Comparison of ENCODE assay signal across 27 mouse cellular contexts in genomic region chr6:104885829-104886228, GRCm38 (mm10).
A peak's percentile ranks its signal among the peaks of the same experiment; 100 is the strongest.
DNase-seq lines count a peak whose midpoint lies in the region; ATAC-seq and TF ChIP-seq lines count a peak whose summit lies in the region.
"Had no signal": no experiment of that assay in that cellular context is flagged by ENCODE, and none has a peak within 500 bp of the region (broad histone marks: within the 10 kb centered on the region; RNA-seq: fewer than 3 reads in every experiment).

No protein-coding gene starts in this region.

- H3K27me3 ChIP-seq in forebrain, embryonic 14.5 days (replicated peaks; ENCODE audit: control insufficient read depth, insufficient read depth, low read length), result no peaks in the 10 kb centered on the region
- H3K27me3 ChIP-seq: CH12.LX; embryonic facial prominence, embryonic 13.5 days; embryonic facial prominence, embryonic 15.5 days; forebrain, embryonic 13.5 days; Patski had no signal

- H3K4me2 ChIP-seq in forebrain, embryonic 14.5 days (ENCODE audit: low read length), result no peak overlapping the region
- H3K4me2 ChIP-seq: embryonic facial prominence, embryonic 13.5 days; embryonic facial prominence, embryonic 15.5 days; forebrain, embryonic 13.5 days had no signal

- H3K9me3 ChIP-seq in forebrain, embryonic 14.5 days (replicated peaks; ENCODE audit: control insufficient read depth, low read length), result no peaks in the 10 kb centered on the region
- H3K9me3 ChIP-seq: embryonic facial prominence, embryonic 13.5 days; embryonic facial prominence, embryonic 15.5 days; forebrain, embryonic 13.5 days; G1E had no signal

- no peaks in the 10 kb centered on the region for H3K36me3 ChIP-seq in forebrain, embryonic 14.5 days (ENCODE audit: control insufficient read depth, insufficient read depth, low read length)
- H3K36me3 ChIP-seq: embryonic facial prominence, embryonic 13.5 days; embryonic facial prominence, embryonic 15.5 days; G1E had no signal

- ATAC-seq in frontal cortex, adult (ENCODE audit: low TSS enrichment), result peak; percentile 97
- ATAC-seq in forebrain, embryonic 14.5 days, result no peak
- ATAC-seq: activated CD4-positive, CD25-positive, alpha-beta regulatory T cell, adult 4 months; CD4-positive, CD25-positive, alpha-beta regulatory T cell, adult 4 months; forebrain, embryonic 13.5 days; forebrain, embryonic 16.5 days; Patski had no signal

- intact Hi-C loops in left cerebral cortex, postnatal 14 days (cut with DNase I), result no loop called here
- intact Hi-C loops in left cerebral cortex, adult 2 months (cut with DNase I), result no loop called here

- DNase-seq in frontal cortex, postnatal 14 days (ENCODE audit: low spot score in 2 of 2), result no peak
- DNase-seq in left cerebral cortex, postnatal 14 days (ENCODE audit: low spot score in 2 of 2), result peak; percentile 2 to 6
- no peak for DNase-seq in left cerebral cortex, adult 2 months (ENCODE audit: extremely low spot score in 1 of 2, low spot score in 2 of 2)
- DNase-seq in right cerebral cortex, adult 18-20 months, result peak; percentile 8
- DNase-seq in right cerebral cortex, postnatal 10 days (ENCODE audit: low spot score in 2 of 2), result no peak
- DNase-seq in forebrain, embryonic 14.5 days (ENCODE audit: low spot score), result no peak
- DNase-seq: adrenal gland, adult 8-10 months; adrenal gland, postnatal 14 days; adrenal gland, postnatal 36 days; B cell, adult 2 months; cerebellum, adult 11 months; cerebellum, adult 18-20 months; cerebellum, adult 8-10 months; cerebellum, adult 9-11 months; cerebellum, postnatal 14 days; cerebellum, postnatal 36 days; embryo, embryonic 11 days had no signal

- no peak overlapping the region for H3K27ac ChIP-seq in left cerebral cortex, adult 2 months
- H3K27ac ChIP-seq in forebrain, embryonic 14.5 days (ENCODE audit: low read depth, low read length), result no peak overlapping the region
- H3K27ac ChIP-seq: embryonic facial prominence, embryonic 13.5 days; embryonic facial prominence, embryonic 15.5 days; forebrain, embryonic 13.5 days had no signal

- H3K4me1 ChIP-seq in forebrain, embryonic 14.5 days (ENCODE audit: control insufficient read depth, insufficient read depth, low read length), result no peaks in the 10 kb centered on the region
- H3K4me1 ChIP-seq: embryonic facial prominence, embryonic 13.5 days; embryonic facial prominence, embryonic 15.5 days; forebrain, embryonic 13.5 days had no signal

- no peak overlapping the region for H3K9ac ChIP-seq in forebrain, embryonic 14.5 days (ENCODE audit: low read length)
- H3K9ac ChIP-seq: embryonic facial prominence, embryonic 13.5 days; embryonic facial prominence, embryonic 15.5 days; forebrain, embryonic 13.5 days had no signal

- no peak overlapping the region for H3K4me3 ChIP-seq in left cerebral cortex, adult 2 months
- H3K4me3 ChIP-seq in forebrain, embryonic 14.5 days (ENCODE audit: low read depth, low read length), result no peak overlapping the region
- H3K4me3 ChIP-seq: embryonic facial prominence, embryonic 13.5 days; embryonic facial prominence, embryonic 15.5 days; forebrain, embryonic 13.5 days had no signal

- TF ChIP-seq CTCF in left cerebral cortex, adult 2 months (IDR thresholded peaks at IDR 0.05), result no peak

Comparison
In these comparisons a context has a peak if more than half of its experiments do, and no peak if none do; other contexts are left out.
1. DNase-seq: peak in left cerebral cortex, postnatal 14 days (2 of 2) and right cerebral cortex, adult 18-20 months (single experiment); none in frontal cortex, postnatal 14 days (0 of 2), left cerebral cortex, adult 2 months (0 of 2), right cerebral cortex, postnatal 10 days (0 of 2) and forebrain, embryonic 14.5 days (single experiment).